Mouse (Mus musculus): ENCODE results near the gene Rab19.
"Not testable (repeated sequence)": the region's sequence is repeated elsewhere in the genome, so short reads cannot be mapped to it uniquely, and the experiment has no call there.

Gene Rab19

GRCm38 (mm10) chr6:39381125-39381880 lies at the start of gene Rab19:
Rab19 (plus strand) TSS chr6:39381175.
- DNase-seq (ENCODE audit: low spot score in 2 of 2) = peak; percentile 47 to 50

GRCm38 (mm10) chr6:39331998-39332700 lies 48.8 kb upstream of the Rab19 start:
- DNase-seq (ENCODE audit: low spot score in 2 of 2) = no peak

- DNase-seq (ENCODE audit: low spot score in 2 of 2) = no peak
Measured at GRCm38 (mm10) chr6:39334224-39334623, 46.8 kb upstream of the Rab19 start.

- no peak for DNase-seq (ENCODE audit: low spot score in 2 of 2)
Measured at GRCm38 (mm10) chr6:39334873-39335272, 46.1 kb upstream of the Rab19 start.

GRCm38 (mm10) chr6:39338359-39338758 lies 42.6 kb upstream of the Rab19 start:
- DNase-seq (ENCODE audit: low spot score in 2 of 2) = no peak

GRCm38 (mm10) chr6:39341798-39342197 lies 39.2 kb upstream of the Rab19 start:
- peak; percentile 21 to 33 for DNase-seq (ENCODE audit: low spot score in 2 of 2)

- DNase-seq (ENCODE audit: low spot score in 2 of 2) = peak; percentile 40 to 71
Measured at GRCm38 (mm10) chr6:39344020-39344419, 37.0 kb upstream of the Rab19 start.

GRCm38 (mm10) chr6:39345430-39345829 lies 35.5 kb upstream of the Rab19 start:
- no peak for DNase-seq (ENCODE audit: low spot score in 2 of 2)

- no peak for DNase-seq (ENCODE audit: low spot score in 2 of 2)
Measured at GRCm38 (mm10) chr6:39346991-39347501, 33.9 kb upstream of the Rab19 start.

- peak in 1 of 2 experiments; percentile 27 for DNase-seq (ENCODE audit: low spot score in 2 of 2)
Measured at GRCm38 (mm10) chr6:39347880-39348814, 32.8 kb upstream of the Rab19 start.

- DNase-seq (ENCODE audit: low spot score in 2 of 2) = no peak
Measured at GRCm38 (mm10) chr6:39348946-39349345, 32.0 kb upstream of the Rab19 start.

GRCm38 (mm10) chr6:39359207-39359606 lies 21.8 kb upstream of the Rab19 start:
- DNase-seq (ENCODE audit: low spot score in 2 of 2) = not testable (repeated sequence)

- DNase-seq (ENCODE audit: low spot score in 2 of 2) = no peak
Measured at GRCm38 (mm10) chr6:39362684-39363083, 18.3 kb upstream of the Rab19 start.

- DNase-seq (ENCODE audit: low spot score in 2 of 2) = no peak
Measured at GRCm38 (mm10) chr6:39369631-39370030, 11.3 kb upstream of the Rab19 start.

- no peak for DNase-seq (ENCODE audit: low spot score in 2 of 2)
Measured at GRCm38 (mm10) chr6:39372042-39372441, 8.9 kb upstream of the Rab19 start.

GRCm38 (mm10) chr6:39372727-39373126 lies 8.2 kb upstream of the Rab19 start:
- DNase-seq (ENCODE audit: low spot score in 2 of 2) = peak; percentile 79 to 82

GRCm38 (mm10) chr6:39373301-39373955 lies 7.5 kb upstream of the Rab19 start:
- DNase-seq (ENCODE audit: low spot score in 2 of 2) = no peak

- no peak for DNase-seq (ENCODE audit: low spot score in 2 of 2)
Measured at GRCm38 (mm10) chr6:39376775-39377174, 4.2 kb upstream of the Rab19 start.

- peak; percentile 81 to 83 for DNase-seq (ENCODE audit: low spot score in 2 of 2)
Measured at GRCm38 (mm10) chr6:39377311-39377827, 3.6 kb upstream of the Rab19 start, which contains the start of gene Slc37a3. Slc37a3 (minus strand) TSS chr6:39377675.

GRCm38 (mm10) chr6:39378161-39378835 lies 2.7 kb upstream of the Rab19 start:
- DNase-seq (ENCODE audit: low spot score in 2 of 2) = not testable (repeated sequence)

All from heart, adult 9 months (tissue).